Mouse (Mus musculus) E14TG2a.4 (cell line): ENCODE measurements at regions not wholly inside any gene's neighbourhood (a gene's known extent, or its start where the extent isn't known, plus 50 kb on each side); places are given as distances from the start of the nearest gene placed in this dataset.

ENCODE experiments used
- CTCF ChIP-seq: conservative IDR thresholded peaks from 2 replicates; pipeline ENCODE4 v1.5.1; 2014; ENCODE audit warnings: low read length
- NANOG ChIP-seq: IDR thresholded peaks from 2 replicates; pipeline ENCODE4 v1.6.1; 2014; ENCODE audit warnings: borderline replicate concordance, low read length, mixed read lengths

- no peak for TF ChIP-seq CTCF
- TF ChIP-seq NANOG, result no peak
Measured at GRCm38 (mm10) chr7:64065529-64066247, 87.9 kb upstream of the Trpm1 start.
